Mouse (Mus musculus) E14TG2a.4 (cell line): ENCODE measurements at regions not wholly inside any gene's neighbourhood (a gene's known extent, or its start where the extent isn't known, plus 50 kb on each side); places are given as distances from the start of the nearest gene placed in this dataset.

Experiments used
- CTCF ChIP-seq: conservative IDR thresholded peaks from 2 replicates; pipeline ENCODE4 v1.5.1; 2014; ENCODE audit warnings: low read length
- NANOG ChIP-seq: IDR thresholded peaks from 2 replicates; pipeline ENCODE4 v1.6.1; 2014; ENCODE audit warnings: borderline replicate concordance, low read length, mixed read lengths
- POU5F1 ChIP-seq: IDR thresholded peaks from 2 replicates; pipeline ENCODE4 v1.6.1; 2014; ENCODE audit warnings: low read length, borderline replicate concordance

DNA sequence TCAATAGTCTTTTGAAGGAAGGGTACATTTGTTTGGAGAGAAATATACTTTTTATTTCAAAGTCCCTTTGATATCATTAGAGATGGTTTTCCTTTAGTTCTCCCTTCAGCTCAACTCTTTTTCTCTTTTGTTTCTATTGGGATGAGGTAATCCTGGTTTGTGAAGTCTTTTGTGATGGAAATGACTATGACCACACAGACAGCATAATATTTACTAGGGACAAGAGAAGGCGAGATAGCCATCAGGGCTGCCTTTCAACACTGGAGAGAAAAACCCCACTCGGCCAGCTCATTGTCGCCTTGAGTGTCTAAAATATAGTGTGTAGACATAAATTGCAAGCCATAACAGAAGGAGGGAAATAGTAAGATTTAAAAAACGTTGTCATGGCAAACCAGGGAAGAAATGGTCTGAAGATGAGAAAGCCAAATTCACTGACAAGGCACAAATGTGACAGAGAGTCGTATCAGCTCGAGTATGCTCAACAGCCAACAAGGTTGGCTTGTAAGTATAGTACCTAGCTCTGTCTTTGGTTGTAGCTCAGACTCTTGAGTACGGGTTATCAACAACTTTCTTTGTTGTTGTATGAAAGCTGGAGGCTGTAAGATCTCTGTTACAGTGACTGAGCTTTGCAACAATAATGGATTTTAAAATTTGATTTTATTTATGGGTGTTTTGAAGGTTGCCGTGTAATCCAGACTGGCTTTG lies 73.8 kb upstream of the Fst start:
- no peak for TF ChIP-seq CTCF
- TF ChIP-seq NANOG: no peak
- no peak for TF ChIP-seq POU5F1
